Mouse (Mus musculus) ES-E14 (cell line): ENCODE data around the gene Lcp1.

ENCODE experiments used
- MAFK ChIP-seq: IDR thresholded peaks from 2 replicates; pipeline ENCODE4 v1.6.1; 2014; ENCODE audit warnings: mild to moderate bottlenecking, low read depth, low read length, inconsistent platforms; ENCODE audit not compliant: insufficient read depth
- ZC3H11A ChIP-seq: IDR thresholded peaks from 2 replicates; pipeline ENCODE4 v1.6.1; 2012; ENCODE audit warnings: low read depth, mild to moderate bottlenecking, inconsistent platforms, low read length, borderline replicate concordance

DNA sequence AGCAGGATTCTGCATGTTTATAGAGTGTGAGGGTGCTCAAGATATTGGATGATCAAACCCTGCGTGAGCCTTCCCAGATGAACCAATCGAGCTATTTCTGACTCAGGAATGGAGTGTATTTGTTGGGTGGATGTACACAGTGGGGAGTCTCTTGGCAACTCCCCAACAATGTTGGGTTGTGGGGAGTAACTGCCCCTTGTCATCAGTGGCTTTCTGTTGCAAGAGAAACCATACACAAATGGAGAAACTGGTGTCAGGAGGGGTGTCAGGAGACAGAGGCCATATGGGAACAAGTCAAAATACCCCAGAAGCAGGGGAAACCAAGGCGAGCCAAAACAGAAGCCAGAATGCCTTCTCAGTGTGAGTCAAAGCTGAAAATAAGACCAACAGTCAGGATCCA lies 20.2 kb downstream of the Lcp1 start:
- TF ChIP-seq ZC3H11A: no peak
- no peak for TF ChIP-seq MAFK
